Mouse (Mus musculus) testis, adult 10 weeks (tissue): ENCODE results near the gene Gm7102. TPM values are rescaled to one million over a fixed set of nuclear protein-coding genes. Genes with fewer than 3 reads are reported as not detected.

Experiments
- polyA plus RNA-seq: library from polyadenylated mRNA; stranded (reverse); fragments of 350-450 nt; fragmentation: Illumina TruSeq; extraction: RNeasy Lipid Tissue Mini Kit (QIAGEN cat#74804); gene quantifications from one replicate; pipeline ENCODE4 v1.2.3, GENCODE M21; 2014; ENCODE audit warnings: low read depth, low replicate concordance

Gm7102 gene
- 2.8 TPM for polyA plus RNA-seq

DNA sequence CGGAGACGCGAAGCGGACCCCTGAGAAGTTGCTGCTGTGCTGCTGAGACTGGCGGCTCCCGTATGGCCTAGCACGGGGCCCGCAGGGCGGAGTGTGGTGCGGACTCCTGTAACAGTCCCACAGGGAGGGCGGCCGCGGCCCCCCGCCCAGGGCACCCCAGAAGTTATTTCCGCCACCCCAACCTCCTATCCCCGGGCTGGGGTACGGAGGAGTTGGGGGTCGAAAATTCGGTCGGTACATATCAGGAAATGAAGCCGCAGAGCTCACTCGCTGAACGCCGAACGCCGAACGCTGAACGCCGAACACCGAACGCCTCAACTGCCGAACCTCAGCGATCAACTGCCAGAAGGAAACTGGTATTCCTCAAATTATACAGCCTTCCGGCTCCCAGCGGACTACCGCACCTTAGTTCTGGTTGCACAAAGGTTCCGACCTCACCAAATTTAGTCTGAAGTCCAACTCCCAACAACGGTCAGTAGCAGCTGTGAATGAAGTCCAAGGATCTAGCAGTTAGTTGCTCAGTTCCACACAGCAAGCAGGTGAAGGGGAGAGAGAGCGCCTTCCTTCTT, at the start of gene Gm7102:
TSS of gene Gm7102 (minus strand) at position 554 of the 569 bp plus-strand sequence.

DNA sequence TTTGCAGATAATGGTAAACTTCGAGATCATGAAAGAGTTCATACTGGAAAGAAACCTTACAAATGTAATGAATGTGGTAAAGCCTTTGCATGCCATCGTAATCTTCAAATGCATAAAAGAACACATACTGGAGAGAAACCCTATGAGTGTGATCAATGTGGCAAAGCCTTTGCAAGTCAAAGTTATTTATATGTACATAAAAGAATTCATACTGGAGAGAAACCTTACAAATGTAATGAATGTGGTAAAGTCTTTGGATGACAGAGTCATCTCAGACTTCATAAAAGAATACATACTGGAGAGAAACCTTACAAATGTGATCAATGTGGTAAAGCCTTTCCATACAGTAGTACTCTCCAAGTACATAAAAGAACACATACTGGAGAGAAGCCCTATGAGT, 7.5 kb upstream of the Gm7102 start, which contains the start of gene Gm6020:
TSS of gene Gm6020 (plus strand) at position 301 of the 400 bp plus-strand sequence.

DNA sequence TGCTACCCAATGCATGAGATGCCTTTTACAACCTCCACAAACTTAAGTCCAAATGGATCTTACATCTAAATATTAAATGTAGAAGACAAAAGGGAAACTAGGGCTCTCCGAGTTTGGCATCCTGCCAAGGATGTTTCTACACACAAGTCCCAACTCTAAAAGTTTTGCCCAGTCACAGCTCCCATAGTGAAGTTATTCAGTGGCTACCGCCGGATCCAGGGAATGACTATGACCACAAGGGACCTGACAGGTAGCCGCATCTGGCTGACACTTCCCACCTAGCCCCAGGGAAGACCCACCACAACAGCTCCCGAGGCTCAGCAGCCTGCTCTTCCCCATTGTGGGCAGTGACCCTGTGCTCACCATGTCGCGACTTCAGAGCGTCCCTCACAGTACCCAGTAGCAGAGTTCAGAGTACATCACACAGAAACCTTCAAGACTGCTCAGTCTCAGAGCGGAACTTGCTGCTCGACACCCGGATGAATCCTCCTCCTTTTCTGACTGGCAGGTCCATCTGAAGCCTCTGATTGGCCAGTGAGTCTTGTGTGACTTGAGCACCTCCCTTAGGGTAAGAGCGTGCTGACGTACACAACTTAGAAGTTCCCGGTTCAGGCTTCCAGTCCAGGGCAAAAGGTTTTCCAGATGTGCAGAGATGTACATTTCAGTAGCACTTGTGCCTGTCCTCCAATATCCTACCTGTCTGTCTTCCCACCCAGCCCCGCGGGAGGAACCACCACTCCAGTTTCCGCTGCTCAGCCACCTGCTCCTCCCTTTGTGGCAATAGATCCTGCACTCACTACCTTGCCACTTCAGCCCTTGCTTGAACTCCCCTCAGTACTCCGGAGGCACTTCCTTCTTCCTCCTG, 35.5 kb downstream of the Gm7102 start, which contains the start of gene Zfp950:
TSS of gene Zfp950 (minus strand) at position 499 of the 865 bp plus-strand sequence.

Other genes with a start within 250 kb of the Gm7102 start
- gene Zfp950, start 35.5 kb downstream of the Gm7102 start, polyA plus RNA-seq = 21.2 TPM
- gene Gm6020, start 7.6 kb upstream of the Gm7102 start, polyA plus RNA-seq = not detected
- 0.99 TPM for gene Csf2ra, start 52.1 kb upstream of the Gm7102 start, polyA plus RNA-seq
- not detected for gene Gm21060, start 120.8 kb upstream of the Gm7102 start, polyA plus RNA-seq